Mouse (Mus musculus): Measurements from ENCODE around the gene Nabp1.

GRCm38 (mm10) chr1:51479691-51480090 is 1.5 kb upstream of the Nabp1 start:
- TF ChIP-seq GATA1 (IDR thresholded peaks at IDR 0.05; ENCODE audit: borderline replicate concordance, low read length) (no peak), FLI1 (IDR thresholded peaks at IDR 0.05; ENCODE audit: low read length) (no peak)

Measured in megakaryocyte, embryonic 14.5 days (primary cell).